10 mouse cellular contexts compared by ENCODE assay signal in the genomic region with DNA sequence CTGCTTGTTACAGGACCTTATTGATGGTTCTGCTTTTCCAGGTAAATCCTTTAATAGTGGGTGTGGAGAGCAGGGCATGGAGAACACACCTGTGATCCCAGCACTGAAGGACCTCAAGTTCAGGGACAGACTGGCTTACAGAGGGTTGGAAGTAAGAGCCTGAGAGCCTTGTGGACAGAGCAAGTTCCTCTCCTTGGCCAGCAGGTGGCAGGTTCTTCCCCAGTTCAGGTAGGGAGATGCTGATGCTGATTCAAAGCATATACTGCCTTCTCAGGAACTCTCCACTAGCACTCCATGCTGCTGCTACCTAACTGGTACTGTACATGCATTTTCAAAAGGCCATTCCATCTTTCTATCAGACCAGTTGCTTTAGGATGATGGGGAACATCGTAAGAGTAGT. TPM values are rescaled to one million over a fixed set of nuclear protein-coding genes. Genes with fewer than 3 reads are reported as not detected.
DNase-seq lines count a peak whose midpoint lies in the region.
"Had no signal": no experiment of that assay in that cellular context is flagged by ENCODE, and none has a peak within 500 bp of the region (broad histone marks: within the 10 kb centered on the region; RNA-seq: fewer than 3 reads in every experiment).

No protein-coding gene starts in this region.

- no peak overlapping the region for H3K27ac ChIP-seq in heart, embryonic 10.5 days
- H3K27ac ChIP-seq in embryonic facial prominence, embryonic 10.5 days (replicated peaks): no peak overlapping the region
- H3K27ac ChIP-seq in limb, embryonic 10.5 days: no peak overlapping the region
- H3K27ac ChIP-seq: limb, embryonic 13.5 days had no signal

- 47% methylated on average over 1 of the region's 1 CpGs for WGBS in heart, embryonic 10.5 days
- 58% methylated on average over 1 of the region's 1 CpGs for WGBS in embryonic facial prominence, embryonic 10.5 days
- WGBS in limb, embryonic 10.5 days: 63% methylated on average over 1 of the region's 1 CpGs

- intact Hi-C loops in heart, postnatal 25 days (cut with DNase I): no loop called here

- H3K4me3 ChIP-seq in heart, embryonic 10.5 days: no peak overlapping the region
- no peak overlapping the region for H3K4me3 ChIP-seq in embryonic facial prominence, embryonic 10.5 days
- no peak overlapping the region for H3K4me3 ChIP-seq in limb, embryonic 10.5 days
- H3K4me3 ChIP-seq: limb, embryonic 13.5 days had no signal

- no peaks in the 10 kb centered on the region for H3K36me3 ChIP-seq in heart, embryonic 10.5 days
- H3K36me3 ChIP-seq in embryonic facial prominence, embryonic 10.5 days (replicated peaks): no peaks in the 10 kb centered on the region
- H3K36me3 ChIP-seq in limb, embryonic 10.5 days: no peaks in the 10 kb centered on the region
- H3K36me3 ChIP-seq: limb, embryonic 13.5 days had no signal

- peak; percentile 69 for DNase-seq in heart, embryonic 10.5 days (ENCODE audit: low spot score)
- no peak for DNase-seq in heart, postnatal 25 days (ENCODE audit: low spot score)
- DNase-seq in 3T3-L1 (ENCODE audit: low read depth, low spot score) (peak; percentile 79), NIH3T3 (ENCODE audit: low read depth) (peak; percentile 70)
- peak; percentile 31 for DNase-seq in embryonic facial prominence, embryonic 10.5 days (ENCODE audit: low spot score)
- DNase-seq in limb, embryonic 10.5 days (ENCODE audit: low spot score): peak; percentile 38
- DNase-seq in right cerebral cortex, postnatal 25 days: peak; percentile 21
- no peak for DNase-seq in gastrocnemius, postnatal 10 days

- no peaks in the 10 kb centered on the region for H3K27me3 ChIP-seq in heart, embryonic 10.5 days (ENCODE audit: insufficient read depth, poor library complexity, severe bottlenecking)
- no peaks in the 10 kb centered on the region for H3K27me3 ChIP-seq in embryonic facial prominence, embryonic 10.5 days (replicated peaks; ENCODE audit: low read depth, poor library complexity, severe bottlenecking)
- no peaks in the 10 kb centered on the region for H3K27me3 ChIP-seq in limb, embryonic 10.5 days (ENCODE audit: low read depth, poor library complexity, severe bottlenecking)
- H3K27me3 ChIP-seq: limb, embryonic 13.5 days had no signal

- H3K4me1 ChIP-seq in heart, embryonic 10.5 days: no peaks in the 10 kb centered on the region
- H3K4me1 ChIP-seq in embryonic facial prominence, embryonic 10.5 days: no peaks in the 10 kb centered on the region
- no peaks in the 10 kb centered on the region for H3K4me1 ChIP-seq in limb, embryonic 10.5 days
- H3K4me1 ChIP-seq: limb, embryonic 13.5 days had no signal

- no peaks in the 10 kb centered on the region for H3K9me3 ChIP-seq in heart, embryonic 10.5 days
- H3K9me3 ChIP-seq in embryonic facial prominence, embryonic 10.5 days: no peaks in the 10 kb centered on the region
- H3K9me3 ChIP-seq in limb, embryonic 10.5 days (replicated peaks): no peaks in the 10 kb centered on the region
- H3K9me3 ChIP-seq: limb, embryonic 13.5 days had no signal

RNA-seq across cellular contexts. Expression of a gene that starts 20.5 kb away (rescaled TPM):
- not detected in 2 replicates for polyA plus RNA-seq in heart, embryonic 10.5 days (2016; fragmentation: Nextera tagmentation; extraction: Ambion mirVana)
- total RNA-seq in heart, postnatal 25 days (2021): not detected
- polyA plus RNA-seq in embryonic facial prominence, embryonic 10.5 days (2016; fragmentation: Nextera tagmentation; extraction: Ambion mirVana): not detected in 2 replicates
- polyA plus RNA-seq in limb, embryonic 10.5 days (2016; fragmentation: Nextera tagmentation; extraction: Ambion mirVana): not detected in 2 replicates
- under 1 TPM in 1 of 2 experiments, not detected in 1; 0.68 TPM for total RNA-seq in gastrocnemius, postnatal 10 days (2021)
- polyA plus RNA-seq: limb, embryonic 13.5 days; stomach, embryonic 14.5 days had no signal

RNA-seq across cellular contexts. Expression of a gene that starts 40.7 kb away (rescaled TPM):
- 0.18 TPM in 1 of 2 replicates, not detected in the other for polyA plus RNA-seq in heart, embryonic 10.5 days (2016; fragmentation: Nextera tagmentation; extraction: Ambion mirVana)
- not detected for total RNA-seq in heart, postnatal 25 days (2021)
- not detected in 2 replicates for polyA plus RNA-seq in embryonic facial prominence, embryonic 10.5 days (2016; fragmentation: Nextera tagmentation; extraction: Ambion mirVana)
- not detected in 2 replicates for polyA plus RNA-seq in limb, embryonic 10.5 days (2016; fragmentation: Nextera tagmentation; extraction: Ambion mirVana)
- total RNA-seq in gastrocnemius, postnatal 10 days (2021): not detected
- polyA plus RNA-seq: limb, embryonic 13.5 days had no signal

Comparison
In these comparisons a context has a peak if more than half of its experiments do, and no peak if none do; other contexts are left out.
1. DNase-seq: peak in heart, embryonic 10.5 days (single experiment), 3T3-L1 (single experiment), NIH3T3 (single experiment), embryonic facial prominence, embryonic 10.5 days (single experiment), limb, embryonic 10.5 days (single experiment) and right cerebral cortex, postnatal 25 days (single experiment); none in heart, postnatal 25 days (single experiment) and gastrocnemius, postnatal 10 days (single experiment).